Mouse (Mus musculus) right cerebral cortex, adult 2 months (tissue): ENCODE results near the gene Myg1.
A peak's percentile ranks its signal among the peaks of the same experiment; 100 is the strongest.

ENCODE experiments used
- DNase-seq, 2 experiments: peaks; one replicate each; pipeline ENCODE4 v3.0.0; 2021 to 2022; ENCODE audit warnings: low spot score in 2 of 2

Gene Myg1

DNA sequence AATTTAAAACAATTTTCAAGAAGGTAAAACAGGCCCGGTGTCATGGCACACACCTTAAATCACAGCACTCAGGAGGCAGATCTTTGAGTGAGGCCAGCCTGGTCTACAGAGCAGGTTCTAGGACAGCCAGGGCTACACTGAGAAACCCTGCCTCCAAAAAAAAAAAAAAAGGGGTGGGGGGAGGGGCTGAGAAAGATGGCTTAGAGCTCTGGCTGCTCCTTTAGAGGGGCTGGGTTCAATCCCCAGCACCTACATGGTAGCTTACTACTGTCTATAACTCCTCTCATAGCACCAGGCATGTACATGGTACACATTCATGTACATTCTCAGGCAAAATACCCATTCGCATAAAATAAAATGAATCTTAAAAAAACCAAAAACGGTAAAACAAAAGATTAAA, 13.0 kb downstream of the Myg1 start:
- DNase-seq: no peak

DNA sequence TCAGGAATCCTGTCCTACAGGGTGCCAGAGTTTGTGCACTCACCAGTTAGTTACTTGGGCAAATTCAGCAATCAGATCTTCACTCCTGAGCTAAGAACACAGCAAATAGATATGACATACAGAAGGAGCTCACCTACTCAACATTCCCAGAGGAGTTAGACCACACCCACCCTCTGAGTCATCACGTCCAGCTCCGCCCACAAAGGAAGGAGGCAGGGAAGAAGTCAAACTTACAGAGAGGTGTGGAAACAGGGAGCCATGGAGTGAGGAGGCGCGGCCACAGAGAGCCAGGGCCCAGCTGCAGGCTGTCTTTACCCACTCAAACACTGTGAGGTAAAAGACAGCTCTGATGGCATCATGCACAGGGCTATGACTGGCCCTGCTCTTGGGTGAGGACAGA, 14.9 kb downstream of the Myg1 start:
- no peak for DNase-seq

DNA sequence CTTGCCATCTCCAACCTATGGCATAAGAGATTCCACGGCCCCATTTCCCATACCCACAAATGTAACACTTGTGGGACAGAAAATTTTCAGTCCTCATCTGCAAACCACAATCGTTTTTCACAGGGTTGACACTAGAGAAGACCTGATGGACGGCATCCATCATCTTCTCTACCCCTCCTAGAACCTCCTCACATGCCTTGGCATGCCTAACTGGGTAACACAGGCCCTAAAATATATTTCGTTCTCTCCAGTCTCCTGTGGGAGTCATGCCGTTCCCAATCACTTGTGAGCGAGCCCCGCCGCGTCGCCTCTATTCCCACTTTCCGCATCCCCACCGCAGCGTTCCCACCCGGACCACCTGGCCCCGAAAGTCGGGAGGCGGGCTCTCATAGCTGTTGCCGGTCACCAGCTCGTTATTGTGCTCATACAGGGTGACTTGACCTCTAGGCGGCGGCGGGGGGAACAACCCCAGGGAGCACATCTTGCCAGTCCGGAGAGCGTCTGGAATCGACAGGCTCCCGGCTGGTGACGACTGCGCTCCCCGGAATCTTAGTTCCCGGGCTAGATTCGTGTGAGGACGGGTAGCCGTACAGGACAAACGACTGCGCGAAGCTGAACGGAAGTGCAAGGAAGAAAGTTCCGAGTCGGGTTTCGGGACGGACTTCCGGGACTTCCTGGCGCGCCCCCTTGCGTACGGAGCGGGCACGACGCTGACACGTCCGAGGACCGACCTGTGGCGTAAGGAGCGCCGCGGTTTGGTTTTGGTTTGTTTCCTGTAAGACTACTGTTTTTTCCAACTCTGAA, 18.8 kb downstream of the Myg1 start, which contains the start of gene Aaas:
TSS of gene Aaas (minus strand) at position 634 of the 804 bp plus-strand sequence.
- peak; percentile 93 to 95 for DNase-seq

DNA sequence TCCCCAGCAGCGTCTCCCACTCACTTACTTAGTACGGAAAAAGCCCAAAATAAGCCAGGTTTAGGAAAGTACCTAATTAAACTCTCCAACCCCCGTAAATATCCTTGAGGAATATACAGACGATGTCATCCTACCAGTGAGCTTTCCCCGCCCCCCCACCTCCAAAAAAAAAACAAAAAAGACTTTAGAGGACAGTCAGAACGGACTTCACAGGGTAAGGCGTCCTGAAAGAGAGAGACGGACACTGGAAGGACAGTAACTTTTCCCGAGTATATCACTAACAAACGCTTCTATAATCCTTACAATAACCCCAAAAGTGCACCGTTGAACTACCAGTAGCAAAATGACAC, 19.4 kb downstream of the Myg1 start:
- no peak for DNase-seq

DNA sequence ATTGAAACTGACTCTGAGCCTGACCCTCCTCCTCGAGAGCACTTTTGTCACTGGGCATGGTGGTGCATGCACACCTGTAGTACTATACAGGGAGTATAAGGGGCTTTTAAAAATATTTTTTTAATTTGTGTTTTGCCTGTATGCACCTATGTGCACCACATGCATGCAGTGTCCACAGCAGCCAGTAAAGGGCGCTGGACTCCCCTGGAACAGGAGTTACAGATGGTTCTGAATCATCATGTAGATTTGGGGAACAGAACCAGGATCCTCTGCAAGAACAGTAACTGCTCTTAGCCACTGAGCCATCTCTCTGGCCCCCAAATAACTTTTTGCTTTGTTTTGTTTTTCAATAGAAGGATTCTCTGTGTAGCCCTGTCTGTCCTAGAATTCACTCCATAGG, 20.7 kb downstream of the Myg1 start:
- no peak for DNase-seq

DNA sequence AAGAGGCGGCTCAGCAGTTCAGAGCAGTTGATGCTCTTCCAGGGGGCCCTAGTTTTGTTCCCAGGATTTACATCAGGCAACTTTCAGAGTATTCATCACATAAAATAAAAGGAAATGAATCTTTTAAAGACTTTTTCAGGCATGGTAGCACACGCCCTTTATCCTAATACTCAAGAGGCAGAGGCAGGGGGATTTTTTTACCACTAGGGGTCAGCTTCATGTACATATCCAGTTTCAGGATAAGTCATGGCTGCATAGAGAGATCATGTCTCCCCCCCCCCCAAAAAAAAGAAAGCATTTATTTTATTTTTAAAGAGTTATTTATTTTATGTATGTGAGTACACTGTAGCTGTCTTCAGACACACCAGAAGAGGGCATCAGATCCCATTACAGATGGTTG, 22.5 kb downstream of the Myg1 start:
- no peak for DNase-seq

DNA sequence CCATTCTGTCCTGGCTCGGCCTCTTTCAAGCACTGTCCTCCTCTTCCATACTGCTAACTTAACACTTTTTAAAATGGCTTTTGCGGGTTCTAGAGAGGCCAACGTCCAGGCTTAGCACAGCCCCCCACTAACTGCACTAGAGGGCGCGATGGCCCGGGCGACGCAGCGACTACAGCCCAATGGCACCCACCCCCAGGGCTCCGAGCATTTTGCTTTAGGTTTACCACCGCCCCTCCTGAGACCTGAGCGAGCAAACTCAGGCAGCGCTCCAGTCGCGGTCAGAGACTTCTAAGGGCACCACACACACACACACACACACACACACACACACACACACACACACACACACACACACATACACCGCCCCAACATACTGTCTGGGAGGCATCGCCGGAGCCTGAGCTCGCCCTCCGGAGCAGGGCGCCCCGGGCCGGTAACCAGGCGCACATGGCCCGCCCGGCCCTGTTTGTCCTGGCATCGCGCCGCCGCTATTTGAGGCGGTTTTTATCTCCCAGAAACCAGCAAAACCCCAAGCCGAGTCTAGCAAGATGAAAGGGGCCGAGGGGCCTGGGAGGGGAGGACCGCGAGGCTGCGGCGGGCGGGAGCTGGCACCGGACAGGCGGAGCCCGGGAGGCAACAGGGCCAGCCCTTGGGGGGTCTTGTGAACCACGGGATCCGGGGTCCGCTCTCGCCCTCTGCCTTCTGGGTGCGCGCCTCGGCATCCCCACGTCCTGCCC, 23.8 kb downstream of the Myg1 start:
- DNase-seq: peak in 1 of 2 experiments; percentile 28

DNA sequence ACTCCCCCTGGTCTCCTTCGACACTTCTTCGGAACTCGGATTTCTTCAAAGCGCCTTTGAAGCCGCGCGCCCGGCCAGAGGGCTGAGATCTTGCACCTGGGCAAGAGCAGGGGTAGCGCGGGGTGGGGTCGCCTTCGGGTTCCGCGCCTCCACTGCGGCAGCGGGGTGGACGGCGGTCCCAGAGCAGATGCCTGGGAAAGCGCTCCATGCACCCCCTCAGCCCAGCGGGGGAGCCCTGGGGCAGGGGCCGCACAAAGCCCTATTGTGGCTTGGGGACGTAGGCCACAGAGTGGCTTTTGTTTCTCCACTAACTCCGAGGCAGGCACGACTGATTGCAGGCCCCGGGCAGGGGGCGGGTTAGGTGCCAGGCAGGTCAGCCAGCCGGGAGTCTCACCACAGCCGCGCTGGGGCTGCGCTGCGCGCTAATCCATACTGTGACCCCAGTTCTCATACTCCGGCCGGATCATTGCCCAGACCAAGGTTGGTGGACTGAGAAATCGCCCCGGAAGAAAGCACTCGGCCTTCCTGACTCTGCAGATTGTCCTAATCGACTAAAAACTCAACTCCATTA, 24.4 kb downstream of the Myg1 start:
- DNase-seq: peak in 1 of 2 experiments; percentile 17

DNA sequence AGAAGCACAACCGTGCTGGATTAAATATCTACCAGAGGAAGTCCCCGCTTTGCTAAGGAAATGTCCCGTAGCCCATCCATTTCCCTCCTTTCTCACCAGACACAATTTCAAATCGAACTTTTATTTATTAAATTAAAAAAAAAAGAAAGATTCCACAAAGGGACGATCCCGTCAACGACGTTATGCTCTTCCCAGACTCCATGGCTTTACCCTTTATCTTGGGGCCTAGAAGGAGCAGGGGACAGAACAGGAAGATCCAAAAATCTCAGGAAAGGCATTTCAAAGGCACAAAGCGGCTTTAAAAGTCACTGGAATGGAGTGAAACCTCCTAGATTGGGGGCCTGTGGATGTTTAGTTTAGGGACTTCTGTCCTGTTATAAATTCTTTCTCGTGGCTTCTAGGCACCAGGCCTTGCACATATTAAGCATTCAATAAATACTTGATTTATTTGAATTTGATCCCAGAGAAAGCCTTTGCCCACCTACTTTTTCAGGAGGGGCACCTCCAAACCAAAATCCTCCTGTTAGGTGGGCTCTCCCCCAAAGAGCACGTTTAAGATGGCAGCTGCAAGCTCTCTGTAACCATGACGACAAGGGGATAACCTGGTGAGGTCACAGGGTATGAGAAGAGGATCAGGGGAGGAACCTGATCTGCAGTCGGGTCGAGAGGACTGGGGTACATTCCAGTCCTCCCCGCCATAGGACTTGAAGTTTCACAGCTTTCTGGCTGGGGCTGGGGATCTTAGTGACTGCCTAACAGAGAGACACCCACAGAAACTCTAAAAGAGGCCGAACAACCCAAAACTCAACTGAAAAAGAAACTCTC, 25.2 kb downstream of the Myg1 start:
- DNase-seq: no peak

DNA sequence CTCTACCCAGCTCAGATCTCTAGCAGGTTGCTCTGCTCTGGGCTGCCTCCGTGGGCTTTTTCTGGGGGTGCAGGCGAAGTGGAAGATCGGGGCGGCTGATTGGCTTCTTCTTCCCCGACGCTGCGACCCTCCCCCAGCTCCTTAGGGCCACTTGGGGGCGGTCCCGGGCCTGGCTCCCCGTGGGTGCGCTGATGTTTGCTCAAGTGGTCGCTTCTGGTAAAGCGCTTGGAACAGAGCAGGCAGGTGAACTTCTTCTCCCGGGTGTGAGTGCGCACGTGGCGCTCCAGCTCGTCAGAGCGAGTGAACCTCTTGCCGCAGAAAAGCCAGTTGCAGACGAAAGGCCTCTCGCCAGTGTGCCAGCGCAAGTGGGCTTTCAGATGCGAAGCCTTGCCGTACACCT, 26.6 kb downstream of the Myg1 start:
- DNase-seq: no peak

DNA sequence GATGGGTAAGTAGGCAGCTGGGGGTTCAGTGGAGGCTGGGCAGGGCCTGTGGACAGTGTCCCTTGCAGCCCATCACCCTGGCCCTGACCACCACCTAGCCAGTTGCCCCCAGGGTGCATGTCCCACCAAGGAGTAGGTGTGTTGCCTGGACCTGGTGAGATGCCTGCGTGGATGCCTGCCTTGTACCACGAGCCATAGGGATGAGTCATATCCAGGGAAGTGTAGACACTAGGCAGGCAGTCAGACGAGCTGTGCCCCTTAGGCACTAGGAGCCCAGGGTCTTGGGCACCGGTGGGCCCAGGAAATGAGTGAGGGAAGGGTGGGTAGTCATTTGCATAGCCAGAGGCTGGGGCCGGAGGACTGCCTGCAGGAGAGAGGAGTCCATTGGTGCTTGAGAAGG, 27.3 kb downstream of the Myg1 start:
- no peak for DNase-seq

DNA sequence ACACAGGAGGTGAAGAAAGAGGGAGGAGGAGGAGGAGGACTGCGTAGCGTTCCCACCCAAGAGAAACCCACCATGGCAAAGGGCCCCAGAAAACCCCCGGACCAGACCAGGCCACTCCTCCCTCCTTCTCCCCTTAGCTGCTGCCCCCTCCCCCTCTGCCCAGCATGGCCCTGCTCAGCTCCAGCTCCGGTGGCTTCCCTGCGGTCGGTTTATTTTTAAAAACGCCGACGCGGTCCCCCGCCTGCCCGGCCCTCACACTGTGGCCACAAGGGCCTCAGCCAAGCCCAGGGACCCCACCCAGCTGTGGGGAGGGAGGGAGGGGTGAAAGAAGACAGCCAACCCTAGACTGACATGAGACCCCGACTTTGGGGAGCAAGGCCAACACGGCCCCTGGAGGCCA, 31.1 kb downstream of the Myg1 start:
- DNase-seq: no peak

DNA sequence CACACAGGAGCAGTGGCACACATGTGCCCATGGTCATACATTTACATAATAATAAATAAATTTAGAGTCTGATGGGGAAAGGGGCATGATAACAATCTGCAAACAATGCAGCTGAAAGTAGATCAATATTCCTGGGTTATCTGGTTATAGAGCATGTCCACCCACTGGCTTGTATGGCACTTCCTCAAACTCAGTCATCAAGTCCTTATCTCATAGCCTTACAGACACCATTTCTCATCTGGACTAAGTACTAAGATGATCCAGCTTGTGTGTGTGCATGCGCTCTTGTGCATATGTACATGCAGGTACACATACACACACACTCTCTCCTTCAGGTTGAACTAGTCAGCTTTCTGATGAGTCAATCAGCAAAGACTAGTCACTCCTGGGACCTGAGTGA, 33.2 kb downstream of the Myg1 start:
- no peak for DNase-seq

DNA sequence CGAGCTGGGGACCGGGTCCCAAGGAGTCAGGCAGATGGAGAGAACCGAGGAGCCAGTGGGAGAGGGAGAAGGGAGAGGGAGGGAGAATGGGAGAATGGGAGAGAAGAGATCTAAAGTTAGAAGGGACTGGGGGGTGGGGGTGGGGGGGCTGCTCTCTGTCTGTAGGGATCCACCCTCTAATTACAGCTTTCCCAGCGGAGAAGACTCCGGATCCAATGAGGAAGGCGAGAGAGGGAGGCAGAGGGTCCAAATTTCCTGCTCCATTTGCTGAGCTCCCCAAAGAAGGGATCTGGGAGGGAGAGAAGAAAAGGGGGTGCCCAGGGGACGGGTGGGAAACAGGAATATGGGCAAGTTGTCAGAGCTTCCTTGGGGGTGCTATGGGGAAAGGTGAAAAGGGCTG, 34.7 kb downstream of the Myg1 start:
- DNase-seq: no peak

DNA sequence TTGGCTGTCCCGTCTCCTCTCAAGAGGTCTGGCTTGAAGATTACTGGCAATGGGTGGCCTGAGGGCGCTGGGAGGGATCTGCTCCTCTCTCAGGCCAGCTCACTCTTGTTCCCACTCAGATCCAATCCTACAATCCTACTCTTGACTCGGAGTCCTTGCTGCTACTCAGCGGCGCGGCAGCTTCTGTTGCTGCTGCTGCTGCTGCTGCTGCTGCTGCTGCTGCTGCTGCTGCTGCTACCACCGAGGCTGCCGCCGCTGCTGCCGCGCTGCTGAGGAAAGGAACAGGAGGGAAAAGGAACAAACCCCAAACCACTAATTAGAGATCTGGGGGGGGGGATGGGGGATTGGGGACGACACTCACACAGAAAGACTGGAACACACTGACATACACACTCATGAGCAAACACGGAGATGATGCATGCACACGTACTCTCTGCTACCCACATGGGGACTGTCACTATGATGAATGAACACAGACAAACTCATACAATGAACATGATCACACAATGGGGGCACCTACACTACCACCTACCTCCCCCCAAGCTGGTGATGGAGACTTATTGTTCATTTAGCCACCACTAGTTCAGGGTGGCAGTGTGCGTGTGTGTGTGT, 35.3 kb downstream of the Myg1 start, which contains the start of gene Sp7:
TSS of gene Sp7 (minus strand) at position 450 of the 612 bp plus-strand sequence.
- no peak for DNase-seq

DNA sequence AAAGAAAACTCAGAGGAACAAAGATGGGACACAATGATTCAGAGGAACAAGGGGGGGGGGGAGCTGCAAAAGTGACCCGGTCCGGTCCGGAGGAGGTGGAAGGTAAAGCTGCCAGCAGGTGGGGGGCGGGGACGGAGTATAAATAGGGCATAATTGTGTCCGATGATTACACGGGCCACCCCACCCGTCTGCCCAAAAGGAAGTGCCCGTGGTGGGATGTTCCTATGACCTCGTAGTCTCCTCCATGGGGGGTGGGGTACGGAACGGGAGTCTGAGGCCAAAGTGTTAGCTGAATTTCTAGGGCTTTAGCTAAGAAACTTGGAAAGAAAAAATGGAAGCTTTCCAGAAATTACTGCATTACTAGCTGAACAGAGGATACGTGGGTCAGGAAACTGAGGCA, 38.5 kb downstream of the Myg1 start:
- DNase-seq: no peak

DNA sequence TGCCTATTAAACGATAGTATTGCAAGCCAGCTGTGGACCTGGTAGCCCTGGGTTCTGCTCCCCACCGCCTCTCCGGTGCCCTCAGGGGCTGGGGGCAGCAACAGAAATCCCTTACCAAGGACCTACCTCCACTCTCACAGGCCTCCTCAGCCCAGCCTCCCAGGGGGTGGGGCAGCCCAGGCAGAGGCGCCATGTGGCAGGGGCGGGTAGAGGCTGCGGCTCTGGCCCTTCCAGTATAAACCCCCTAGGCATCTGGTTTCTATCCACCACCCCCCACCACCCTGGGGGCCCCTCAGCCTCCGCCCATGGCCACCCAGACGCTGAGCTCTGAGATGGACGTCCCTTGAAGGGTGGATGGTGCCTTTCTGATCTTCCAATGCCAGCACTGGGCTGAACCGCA, 39.2 kb downstream of the Myg1 start:
- no peak for DNase-seq

DNA sequence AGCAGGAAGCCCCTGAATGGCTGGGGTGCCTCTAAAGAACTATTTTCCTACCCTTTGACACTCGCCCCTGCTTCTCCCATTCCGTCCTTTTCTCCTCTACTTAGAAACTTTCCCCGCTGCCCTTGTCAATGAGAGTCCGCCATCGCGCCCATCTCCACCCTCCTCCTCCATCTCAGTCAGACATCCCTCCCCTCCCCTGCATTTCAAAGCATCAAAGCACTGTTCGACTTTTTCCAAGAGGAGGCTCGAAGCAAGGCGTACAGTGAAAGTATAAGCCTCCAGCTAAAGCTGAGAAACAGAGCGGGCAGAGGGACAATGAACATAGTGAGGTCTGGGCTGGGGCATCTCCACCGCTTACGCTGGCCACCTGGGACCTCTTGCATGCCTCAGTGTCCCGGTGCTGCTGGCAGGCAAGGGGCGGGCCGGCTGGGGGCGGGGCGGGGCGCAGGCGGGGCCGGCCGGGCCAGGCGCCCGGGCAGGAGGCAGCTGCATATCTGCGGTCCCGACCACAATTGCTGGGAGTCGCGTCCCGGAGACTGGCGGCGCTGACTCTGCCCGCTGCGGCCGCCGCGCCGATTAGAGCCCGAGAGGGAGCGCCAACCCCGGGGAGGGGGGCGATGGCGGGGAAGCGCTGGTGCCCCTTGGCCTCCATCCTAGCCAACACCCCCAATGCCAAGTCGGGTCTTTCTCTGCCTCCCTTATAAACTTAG, 45.1 kb downstream of the Myg1 start:
- DNase-seq: peak; percentile 10 to 31

DNA sequence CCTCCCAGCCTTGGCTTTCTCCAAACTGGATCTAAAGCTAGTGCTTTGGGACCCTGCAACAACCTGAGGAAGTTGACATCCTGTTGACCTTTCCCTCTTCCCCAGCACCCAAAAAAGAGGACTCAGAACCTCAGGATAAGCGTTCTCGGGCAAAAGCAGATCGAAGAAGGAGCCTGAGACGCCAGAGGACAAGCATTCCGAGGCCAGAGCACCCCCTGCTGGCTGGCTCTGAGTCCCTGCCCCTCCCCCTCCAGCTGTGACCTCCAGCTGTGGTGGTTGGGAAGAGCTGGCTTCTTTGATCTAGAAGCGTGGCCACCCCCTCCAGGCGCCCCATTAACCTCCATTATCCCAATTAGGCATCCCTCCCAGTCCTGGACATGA, 45.6 kb downstream of the Myg1 start:
- DNase-seq: peak; percentile 69 to 83

DNA sequence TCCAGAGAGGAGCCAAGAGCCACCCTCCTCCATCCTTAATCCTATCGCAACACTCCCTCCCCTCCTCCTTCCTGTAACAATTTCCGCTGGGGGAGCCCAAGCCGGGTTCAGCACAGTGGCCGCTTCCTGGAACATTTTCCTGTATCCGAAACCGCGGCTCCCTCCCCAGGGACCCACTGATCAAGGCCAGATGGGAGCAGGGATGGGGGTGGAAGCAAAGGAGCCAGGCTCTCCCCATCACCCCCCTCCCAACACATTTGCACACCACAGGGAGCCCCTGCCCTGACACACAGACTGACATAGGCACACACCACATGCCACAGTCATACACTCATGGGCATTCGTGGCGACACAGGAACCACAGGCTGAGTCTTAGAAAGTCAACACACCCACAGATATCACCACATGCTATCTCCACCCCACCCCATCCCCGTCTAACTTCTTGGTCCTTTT, 46.3 kb downstream of the Myg1 start:
- DNase-seq: no peak

DNA sequence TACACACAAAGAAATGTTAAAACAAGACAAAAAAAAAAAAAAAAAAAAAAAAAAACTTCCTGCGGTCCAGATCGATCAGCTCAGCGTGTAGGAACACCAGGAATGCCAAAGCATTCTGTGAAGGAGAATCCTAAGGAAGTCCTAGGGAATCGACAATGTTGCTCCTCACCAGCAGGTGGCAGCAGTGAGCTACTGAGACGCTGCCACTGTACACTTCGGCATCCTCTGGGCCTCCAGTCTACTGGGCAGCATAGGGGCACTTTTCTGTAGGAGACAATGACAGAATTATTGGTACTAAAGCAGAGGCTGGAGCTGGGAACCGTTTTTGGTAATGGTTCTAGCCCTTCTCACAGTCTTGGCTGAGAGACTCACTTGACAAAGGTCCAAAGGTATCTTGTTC, 50.1 kb downstream of the Myg1 start:
- peak; percentile 86 to 88 for DNase-seq
